Comparison of ENCODE assay signal across 24 mouse cellular contexts in the genomic region with DNA sequence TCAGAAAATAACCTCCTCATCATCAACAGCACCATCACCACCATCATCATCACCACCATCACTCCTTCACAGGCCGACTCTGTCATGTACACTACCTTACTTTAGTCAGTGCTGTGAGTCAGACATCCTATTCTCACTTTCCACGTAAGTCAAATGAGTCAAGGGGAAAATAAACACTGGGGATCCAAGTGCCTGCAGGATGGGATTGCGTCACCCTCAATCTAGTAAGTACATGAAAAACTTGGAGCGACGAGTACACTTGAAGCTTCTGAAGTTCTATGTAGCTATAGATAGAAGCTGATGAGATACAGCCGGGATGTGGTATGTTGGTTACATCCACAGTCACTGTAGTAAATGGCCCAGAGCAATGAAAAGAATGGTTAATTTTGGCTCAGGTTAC.
DNase-seq lines count a peak whose midpoint lies in the region; ATAC-seq and TF ChIP-seq lines count a peak whose summit lies in the region.
"Had no signal": no experiment of that assay in that cellular context is flagged by ENCODE, and none has a peak within 500 bp of the region (broad histone marks: within the 10 kb centered on the region; RNA-seq: fewer than 3 reads in every experiment).

No protein-coding gene starts in this region.

- no peak overlapping the region for H3K4me3 ChIP-seq in C2C12 (ENCODE audit: insufficient read depth, poor library complexity, severe bottlenecking)
- no peak overlapping the region for H3K4me3 ChIP-seq in neural tube, embryonic 15.5 days (replicated peaks)
- H3K4me3 ChIP-seq: embryonic facial prominence, embryonic 15.5 days; heart, embryonic 10.5 days; heart, embryonic 15.5 days; hindbrain, embryonic 13.5 days; liver, embryonic 15.5 days; megakaryocyte, embryonic 14.5 days; midbrain, embryonic 13.5 days had no signal

- no peaks in the 10 kb centered on the region for H3K9me3 ChIP-seq in neural tube, embryonic 15.5 days (replicated peaks)
- H3K9me3 ChIP-seq: embryonic facial prominence, embryonic 15.5 days; heart, embryonic 10.5 days; heart, embryonic 15.5 days; hindbrain, embryonic 13.5 days; liver, embryonic 15.5 days; midbrain, embryonic 13.5 days had no signal

- H3K9ac ChIP-seq in neural tube, embryonic 15.5 days (replicated peaks): no peak overlapping the region
- H3K9ac ChIP-seq: embryonic facial prominence, embryonic 15.5 days; heart, embryonic 15.5 days; liver, embryonic 15.5 days had no signal

- no peak for ATAC-seq in neural tube, embryonic 15.5 days (ENCODE audit: low FRiP score)
- ATAC-seq: forebrain, embryonic 14.5 days; intestine, postnatal 0 days; midbrain, embryonic 13.5 days had no signal

- peak overlapping the region; percentile 74 for H3K27ac ChIP-seq in neural tube, embryonic 15.5 days (replicated peaks)
- H3K27ac ChIP-seq: embryonic facial prominence, embryonic 15.5 days; heart, embryonic 10.5 days; heart, embryonic 15.5 days; liver, embryonic 15.5 days; midbrain, embryonic 13.5 days had no signal

- 95% methylated on average over 6 of the region's 6 CpGs for WGBS in neural tube, embryonic 15.5 days

- no peaks in the 10 kb centered on the region for H3K79me3 ChIP-seq in C2C12 (ENCODE audit: low read depth)

- H3ac ChIP-seq in C2C12 (ENCODE audit: control insufficient read depth, insufficient read length, low read depth): no peak overlapping the region

- DNase-seq in lung, postnatal 36 days: peak; percentile 44
- no peak for DNase-seq in lung, postnatal 14 days
- peak; percentile 29 for DNase-seq in brain, adult 2 months (ENCODE audit: low read depth, low spot score)
- DNase-seq in urinary bladder, postnatal 4 days (ENCODE audit: low spot score in 2 of 2): no peak
- DNase-seq in ovary, postnatal 14 days (ENCODE audit: low spot score): no peak
- DNase-seq: adrenal gland, postnatal 25 days; cerebellum, adult 2 months; cerebellum, postnatal 14 days; gastrocnemius, postnatal 14 days; heart, adult 11 months; kidney, postnatal 14 days; liver; thymus, postnatal 4 days had no signal

- H3K36me3 ChIP-seq in C2C12 (ENCODE audit: control insufficient read depth, insufficient read depth): no peaks in the 10 kb centered on the region
- no peaks in the 10 kb centered on the region for H3K36me3 ChIP-seq in neural tube, embryonic 15.5 days
- H3K36me3 ChIP-seq: embryonic facial prominence, embryonic 15.5 days; heart, embryonic 10.5 days; heart, embryonic 15.5 days; hindbrain, embryonic 13.5 days; liver, embryonic 15.5 days; midbrain, embryonic 13.5 days had no signal

- peaks cover 26% of the 10 kb centered on the region for H3K4me1 ChIP-seq in neural tube, embryonic 15.5 days
- H3K4me1 ChIP-seq: heart, embryonic 15.5 days; liver, embryonic 15.5 days; megakaryocyte, embryonic 14.5 days had no signal

- H3K79me2 ChIP-seq in C2C12 (ENCODE audit: control insufficient read depth, insufficient read depth): no peaks in the 10 kb centered on the region

- no peak for TF ChIP-seq CTCF in C2C12 (IDR thresholded peaks at IDR 0.05; ENCODE audit: control insufficient read depth, insufficient read depth, insufficient read length)

- H3K27me3 ChIP-seq in C2C12 (ENCODE audit: control insufficient read depth, insufficient read depth, insufficient read length): no peaks in the 10 kb centered on the region
- H3K27me3 ChIP-seq in neural tube, embryonic 15.5 days (replicated peaks): no peaks in the 10 kb centered on the region
- H3K27me3 ChIP-seq: embryonic facial prominence, embryonic 15.5 days; hindbrain, embryonic 13.5 days; liver, embryonic 15.5 days; megakaryocyte, embryonic 14.5 days; midbrain, embryonic 13.5 days had no signal

- no peak overlapping the region for H3K4me2 ChIP-seq in neural tube, embryonic 15.5 days
- H3K4me2 ChIP-seq: embryonic facial prominence, embryonic 15.5 days; heart, embryonic 15.5 days; hindbrain, embryonic 13.5 days; liver, embryonic 15.5 days; midbrain, embryonic 13.5 days had no signal

TF ChIP-seq in C2C12, 6 proteins besides CTCF, POLR2A, EP300 and RAD21:
- TF ChIP-seq FOSL1 (IDR thresholded peaks at IDR 0.05; ENCODE audit: insufficient read depth, low read length, poor library complexity, severe bottlenecking): no peak
- peak; percentile 69 for TF ChIP-seq CEBPB (IDR thresholded peaks at IDR 0.05; ENCODE audit: low read depth)
TF ChIP-seq in C2C12: peak in this region for 1.

Comparison
In these comparisons a context has a peak if more than half of its experiments do, and no peak if none do; other contexts are left out.
1. DNase-seq: peak in lung, postnatal 36 days (single experiment) and brain, adult 2 months (single experiment); none in lung, postnatal 14 days (single experiment), urinary bladder, postnatal 4 days (0 of 2) and ovary, postnatal 14 days (single experiment).